Mouse (Mus musculus) heart, postnatal 0 days (tissue): Measurements from ENCODE around the gene Pkd1l1.

Experiments
- CTCF ChIP-seq: IDR thresholded peaks from 2 replicates; pipeline ENCODE4 v1.5.1; 2016; ENCODE audit warnings: antibody characterized with exemption, control low read depth, low read depth
- EP300 ChIP-seq: IDR thresholded peaks from 2 replicates; pipeline ENCODE4 v1.6.1; 2016; ENCODE audit warnings: antibody characterized with exemption, low read depth

- TF ChIP-seq CTCF: no peak
- no peak for TF ChIP-seq EP300
Measured at GRCm38 (mm10) chr11:8944114-8944513, 29.0 kb downstream of the Pkd1l1 start.
